Mouse (Mus musculus) hindbrain, embryonic 13.5 days (tissue): ENCODE measurements around the gene Prkrip1. TPM values are rescaled to one million over a fixed set of nuclear protein-coding genes. Genes with fewer than 3 reads are reported as not detected.
"Not testable (repeated sequence)": the region's sequence is repeated elsewhere in the genome, so short reads cannot be mapped to it uniquely, and the experiment has no call there.

ENCODE experiments used
- ATAC-seq: fragments of 200-750 bp; cut with Nextera tagmentation; 2 replicates; pipeline ENCODE4 v1.8.0; 2017; ENCODE audit warnings: moderate TSS enrichment; ENCODE audit not compliant: low FRiP score
- H3K27ac ChIP-seq: fragments of 300-500 bp; sonication (generic); 2 replicates; pipeline ENCODE4 v1.5.1; 2015; ENCODE audit warnings: inconsistent platforms, mild to moderate bottlenecking, moderate library complexity
- H3K27me3 ChIP-seq: fragments of 300-500 bp; sonication (generic); 2 replicates; pipeline ENCODE4 v1.6.1; 2015; ENCODE audit warnings: mild to moderate bottlenecking, inconsistent platforms
- H3K36me3 ChIP-seq: fragments of 300-500 bp; sonication (generic); 2 replicates; pipeline ENCODE4 v1.6.1; 2015; ENCODE audit warnings: mild to moderate bottlenecking, inconsistent platforms
- H3K4me1 ChIP-seq: fragments of 300-500 bp; sonication (generic); replicated peaks from 2 replicates; pipeline ENCODE4 v1.6.1; 2015; ENCODE audit warnings: inconsistent platforms
- H3K4me2 ChIP-seq: fragments of 300-500 bp; sonication (generic); 2 replicates; pipeline ENCODE4 v1.6.1; 2015; ENCODE audit warnings: inconsistent platforms, mild to moderate bottlenecking, moderate library complexity
- H3K4me3 ChIP-seq: fragments of 300-500 bp; sonication (generic); 2 replicates; pipeline ENCODE4 v1.5.1; 2015; ENCODE audit warnings: mild to moderate bottlenecking, inconsistent platforms
- H3K9ac ChIP-seq: fragments of 300-500 bp; sonication (generic); 2 replicates; pipeline ENCODE4 v1.6.1; 2015; ENCODE audit warnings: mild to moderate bottlenecking, inconsistent platforms
- H3K9me3 ChIP-seq: fragments of 300-500 bp; sonication (generic); 2 replicates; pipeline ENCODE4 v1.6.1; 2016; ENCODE audit warnings: inconsistent platforms
- WGBS: fragments of 180-500 bp; shearing (Covaris S2); methylation state at CpG from one replicate; pipeline ENCODE4 v1.1.7; 2015; 5-methylcytosine and 5-hydroxymethylcytosine counted together
- polyA plus RNA-seq: library from polyadenylated mRNA; unstranded; fragments of >200 nt; fragmentation: Nextera tagmentation; extraction: Ambion mirVana; gene quantifications from 2 replicates; pipeline ENCODE4 v1.2.1, GENCODE M21; 2015

Gene Prkrip1
- polyA plus RNA-seq, 1 experiment from 2014 or later = 66.5 TPM

GRCm38 (mm10) chr5:136170512-136171362 lies 28.0 kb downstream of the Prkrip1 start, which contains the start of gene Orai2:
Orai2 (minus strand) TSS chr5:136170713.
- H3K9ac ChIP-seq = peak within 1 kb of the TSS; percentile 77
- H3K4me3 ChIP-seq = peak within 1 kb of the TSS; percentile 58
- peaks cover 11% of the 10 kb centered on the region for H3K36me3 ChIP-seq
- 5% methylated on average over 45 of the region's 49 CpGs for WGBS
- no peaks in the 10 kb centered on the region for H3K27me3 ChIP-seq
- H3K27ac ChIP-seq = peak within 1 kb of the TSS; percentile 87
- ATAC-seq = peak; percentile 87
- H3K4me1 ChIP-seq = peaks cover 38% of the 10 kb centered on the region
- H3K9me3 ChIP-seq = peaks cover 4% of the 10 kb centered on the region; the same call in 1 of the 2 replicates
- peak within 1 kb of the TSS; percentile 68 for H3K4me2 ChIP-seq

DNA sequence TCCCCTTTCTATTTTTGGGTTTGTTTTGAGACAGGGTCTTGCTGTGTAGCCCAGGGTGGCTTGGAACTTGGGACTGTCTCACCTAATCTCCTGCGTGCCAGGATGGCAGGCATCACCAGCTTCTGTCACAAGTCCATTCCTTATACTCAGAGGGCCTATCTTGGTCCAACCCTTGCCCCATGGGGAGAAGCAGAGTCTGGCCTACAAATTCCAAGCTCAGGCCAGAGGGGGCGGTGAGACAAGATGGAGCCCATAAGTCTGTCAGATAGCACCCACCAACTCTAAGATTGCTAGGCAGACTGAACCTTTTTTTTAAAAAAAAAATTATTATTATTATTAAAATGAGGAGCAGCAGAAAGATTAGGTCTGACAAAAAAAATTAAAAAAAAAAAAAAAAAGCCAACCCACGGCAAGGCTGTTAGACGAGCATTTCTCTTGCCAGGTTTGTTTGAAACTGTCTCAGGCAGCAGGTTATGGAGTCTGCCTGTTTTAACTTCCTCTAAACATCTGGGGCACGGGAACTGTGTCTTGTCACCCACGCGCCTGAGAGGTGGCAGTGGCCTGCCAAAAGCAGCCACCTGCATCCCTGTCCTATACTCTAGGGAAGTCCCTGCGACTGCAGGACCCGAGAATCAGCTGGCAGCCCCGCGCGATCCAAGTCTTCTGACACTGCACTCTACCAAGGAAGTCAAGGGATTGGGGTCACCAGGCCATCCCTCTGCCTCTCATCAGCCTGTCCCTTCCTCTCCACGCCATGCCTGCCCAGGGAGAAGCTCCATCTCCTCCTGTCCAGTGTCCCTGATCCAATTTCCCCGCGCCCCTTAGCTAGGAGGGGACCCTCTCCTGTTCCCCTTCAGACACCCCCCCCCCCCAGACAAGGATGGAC lies 28.9 kb downstream of the Prkrip1 start:
- peaks cover 4% of the 10 kb centered on the region; the same call in 1 of the 2 replicates for H3K9me3 ChIP-seq
- H3K36me3 ChIP-seq = peaks cover 14% of the 10 kb centered on the region
- peak overlapping the region; percentile 68 for H3K4me2 ChIP-seq
- H3K4me1 ChIP-seq = peaks cover 43% of the 10 kb centered on the region
- no peaks in the 10 kb centered on the region for H3K27me3 ChIP-seq
- peak overlapping the region; percentile 87 for H3K27ac ChIP-seq
- WGBS = 13% methylated on average over 15 of the region's 15 CpGs
- peak overlapping the region; percentile 77 for H3K9ac ChIP-seq
- peak; percentile 50 for ATAC-seq
- peak overlapping the region; percentile 58 for H3K4me3 ChIP-seq

- no peak overlapping the region for H3K4me3 ChIP-seq
- H3K9ac ChIP-seq = no peak overlapping the region
- peaks cover 46% of the 10 kb centered on the region for H3K4me1 ChIP-seq
- H3K36me3 ChIP-seq = peaks cover 14% of the 10 kb centered on the region
- no peak for ATAC-seq
- peaks cover 4% of the 10 kb centered on the region; the same call in 1 of the 2 replicates for H3K9me3 ChIP-seq
- H3K27me3 ChIP-seq = no peaks in the 10 kb centered on the region
- H3K27ac ChIP-seq = no peak overlapping the region
- 93% methylated on average over 3 of the region's 3 CpGs for WGBS
- no peak overlapping the region for H3K4me2 ChIP-seq
These were observed 30.7 kb downstream of the Prkrip1 start for GRCm38 (mm10) chr5:136168071-136168470.

DNA sequence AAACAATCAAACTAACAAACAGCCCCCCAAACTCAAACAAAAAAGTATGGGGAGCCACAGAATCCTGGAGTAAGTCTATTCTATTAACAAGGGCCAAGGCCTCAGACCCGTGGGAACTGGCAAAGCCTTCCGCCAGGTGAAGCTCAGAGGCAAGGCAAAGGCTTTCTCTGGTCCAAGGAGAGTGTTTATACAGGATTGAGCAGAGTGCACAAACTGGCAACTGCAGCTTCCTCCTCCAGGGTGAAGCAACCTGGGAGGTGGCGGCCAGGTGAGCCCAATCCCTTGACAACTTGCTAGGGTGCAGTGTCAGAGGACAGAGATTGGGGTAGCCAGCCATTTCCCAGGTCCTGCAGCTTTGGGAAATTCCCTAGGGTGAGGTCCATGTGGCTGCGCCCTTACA lies 31.5 kb downstream of the Prkrip1 start:
- Histone ChIP-seq H3K4me3 (no peak overlapping the region), H3K9me3 (peaks cover 4% of the 10 kb centered on the region; the same call in 1 of the 2 replicates), H3K4me2 (no peak overlapping the region), H3K4me1 (peaks cover 46% of the 10 kb centered on the region), H3K36me3 (peaks cover 14% of the 10 kb centered on the region), H3K27me3 (no peaks in the 10 kb centered on the region), H3K27ac (no peak overlapping the region), H3K9ac (no peak overlapping the region)
- ATAC-seq = no peak
- 90% methylated on average over 4 of the region's 4 CpGs for WGBS

- no peaks in the 10 kb centered on the region for H3K27me3 ChIP-seq
- H3K4me1 ChIP-seq = peaks cover 33% of the 10 kb centered on the region
- WGBS = 75% methylated on average over 8 of the region's 8 CpGs
- no peak overlapping the region; the same call in 1 of the 2 replicates for H3K9ac ChIP-seq
- no peak overlapping the region for H3K4me3 ChIP-seq
- peaks cover 23% of the 10 kb centered on the region for H3K36me3 ChIP-seq
- ATAC-seq = no peak
- H3K4me2 ChIP-seq = no peak overlapping the region
- H3K27ac ChIP-seq = peak overlapping the region; percentile 44; the same call in 1 of the 2 replicates
- peaks cover 4% of the 10 kb centered on the region; the same call in 1 of the 2 replicates for H3K9me3 ChIP-seq
These were observed 33.5 kb downstream of the Prkrip1 start for GRCm38 (mm10) chr5:136165246-136165645.

DNA sequence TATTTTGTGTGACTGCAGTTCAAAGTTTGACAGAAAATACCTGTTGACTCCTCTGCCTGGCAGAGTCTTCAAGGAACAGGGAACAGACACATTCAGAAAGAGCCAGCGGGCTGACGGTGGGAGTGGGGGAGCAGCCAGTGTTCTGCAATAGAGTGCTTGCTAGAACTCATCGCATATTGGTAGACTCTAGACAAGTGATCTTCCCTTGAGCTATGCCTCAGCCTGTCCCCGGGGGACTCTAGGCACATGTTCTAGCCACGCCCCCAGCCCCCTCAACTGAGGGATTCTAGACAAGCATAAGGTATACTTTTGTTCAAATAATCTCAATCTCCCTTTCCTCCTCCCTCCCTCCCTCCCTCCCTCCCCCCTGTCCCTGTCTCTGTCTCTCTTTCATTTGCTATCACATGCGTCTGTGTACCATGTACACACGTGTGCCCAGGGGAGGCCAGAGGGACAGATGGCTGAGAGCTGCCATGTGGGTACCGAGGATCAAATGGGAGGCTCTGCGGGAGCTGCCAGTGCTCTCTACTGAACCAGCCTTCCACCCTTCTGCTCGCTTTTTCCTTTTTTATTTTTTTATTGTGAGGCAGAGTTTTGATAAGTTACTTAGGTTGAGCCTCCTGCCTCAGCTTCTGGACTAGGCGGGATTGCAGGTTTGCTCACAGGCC lies 34.8 kb downstream of the Prkrip1 start:
- no peaks in the 10 kb centered on the region for H3K27me3 ChIP-seq
- H3K4me3 ChIP-seq = no peak overlapping the region
- no peak overlapping the region; the same call in 1 of the 2 replicates for H3K9ac ChIP-seq
- no peak overlapping the region for H3K4me2 ChIP-seq
- WGBS = 63% methylated on average over 11 of the region's 11 CpGs
- ATAC-seq = peak; percentile 57; the same call in 1 of the 2 replicates
- peak overlapping the region; percentile 64 for H3K27ac ChIP-seq
- H3K36me3 ChIP-seq = peaks cover 26% of the 10 kb centered on the region
- peaks cover 28% of the 10 kb centered on the region for H3K4me1 ChIP-seq
- peaks cover 4% of the 10 kb centered on the region; the same call in 1 of the 2 replicates for H3K9me3 ChIP-seq

- H3K9ac ChIP-seq, H3K9me3 ChIP-seq, H3K27ac ChIP-seq, H3K4me2 ChIP-seq, H3K27me3 ChIP-seq, H3K4me3 ChIP-seq, ATAC-seq: not testable (repeated sequence)
- peaks cover 15% of the 10 kb centered on the region for H3K4me1 ChIP-seq
- peaks cover 12% of the 10 kb centered on the region for H3K36me3 ChIP-seq
- 90% methylated on average over 11 of the region's 12 CpGs for WGBS
These were observed 38.7 kb downstream of the Prkrip1 start for GRCm38 (mm10) chr5:136160084-136160483.

DNA sequence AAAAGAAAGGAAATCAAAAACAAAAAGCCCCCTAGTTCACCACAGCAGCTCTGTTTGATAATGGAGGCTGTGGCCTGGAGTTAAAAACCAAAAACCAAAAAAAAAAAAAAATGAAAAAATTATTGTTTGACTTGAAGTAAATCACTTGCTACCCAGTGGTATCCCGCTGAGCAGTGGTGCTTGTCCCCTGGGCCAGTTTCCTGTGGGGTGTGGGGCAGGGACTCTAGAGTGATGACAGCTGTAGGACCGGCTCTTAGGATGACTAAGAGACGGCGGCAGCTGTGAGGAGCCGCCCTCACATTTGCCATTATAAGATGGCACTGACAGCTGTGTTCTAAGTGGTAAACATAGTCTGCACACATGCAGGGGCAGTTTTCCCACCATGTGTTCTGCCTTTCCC lies 43.4 kb downstream of the Prkrip1 start:
- H3K9ac ChIP-seq = no peak overlapping the region
- peaks cover 16% of the 10 kb centered on the region for H3K36me3 ChIP-seq
- WGBS = 84% methylated on average over 5 of the region's 5 CpGs
- H3K27ac ChIP-seq = no peak overlapping the region
- H3K27me3 ChIP-seq = no peaks in the 10 kb centered on the region
- no peak overlapping the region for H3K4me3 ChIP-seq
- no peaks in the 10 kb centered on the region for H3K9me3 ChIP-seq
- no peak for ATAC-seq
- no peaks in the 10 kb centered on the region for H3K4me1 ChIP-seq
- no peak overlapping the region for H3K4me2 ChIP-seq

DNA sequence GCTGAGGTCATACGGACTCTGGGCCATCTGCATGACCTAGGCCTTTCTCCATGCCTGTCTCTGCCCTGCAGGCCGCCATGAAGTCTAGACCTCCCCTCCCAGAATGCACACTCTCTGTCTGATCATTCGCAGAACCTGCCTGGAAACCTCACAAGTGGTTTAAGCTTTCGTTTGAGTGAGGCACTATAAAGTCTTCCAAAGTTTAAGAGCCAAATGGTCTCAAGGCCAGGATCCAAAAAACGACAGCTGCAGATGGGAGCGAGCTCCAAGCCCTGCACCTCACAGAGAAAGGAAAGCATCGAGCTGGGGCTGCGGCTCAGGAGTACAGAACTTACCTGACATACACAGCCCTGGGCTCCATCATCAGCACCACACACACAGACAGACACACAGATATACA lies 46.4 kb downstream of the Prkrip1 start:
- ATAC-seq = no peak
- Histone ChIP-seq H3K27ac (no peak overlapping the region), H3K9me3 (no peaks in the 10 kb centered on the region), H3K9ac (no peak overlapping the region), H3K36me3 (peaks cover 11% of the 10 kb centered on the region), H3K27me3 (no peaks in the 10 kb centered on the region), H3K4me2 (no peak overlapping the region), H3K4me3 (no peak overlapping the region), H3K4me1 (no peaks in the 10 kb centered on the region)
- 87% methylated on average over 8 of the region's 8 CpGs for WGBS

GRCm38 (mm10) chr5:136149134-136149576 lies 49.6 kb downstream of the Prkrip1 start:
- H3K4me1 ChIP-seq, H3K27ac ChIP-seq, H3K36me3 ChIP-seq, H3K9ac ChIP-seq, H3K4me2 ChIP-seq, H3K27me3 ChIP-seq, H3K4me3 ChIP-seq, ATAC-seq, H3K9me3 ChIP-seq: not testable (repeated sequence)
- WGBS = 65% methylated on average over 5 of the region's 5 CpGs

- H3K27me3 ChIP-seq = no peaks in the 10 kb centered on the region
- no peak overlapping the region for H3K9ac ChIP-seq
- no peak overlapping the region for H3K27ac ChIP-seq
- no peak for ATAC-seq
- H3K4me1 ChIP-seq = no peaks in the 10 kb centered on the region
- no peaks in the 10 kb centered on the region for H3K9me3 ChIP-seq
- no peak overlapping the region for H3K4me3 ChIP-seq
- H3K4me2 ChIP-seq = no peak overlapping the region
- WGBS = 78% methylated on average over 8 of the region's 8 CpGs
- H3K36me3 ChIP-seq = no peaks in the 10 kb centered on the region
These were observed 51.1 kb downstream of the Prkrip1 start for GRCm38 (mm10) chr5:136147704-136148103.
